Mouse (Mus musculus) forebrain, postnatal 0 days (tissue): ENCODE measurements at regions not wholly inside any gene's neighbourhood (a gene's known extent, or its start where the extent isn't known, plus 50 kb on each side); places are given as distances from the start of the nearest gene placed in this dataset.

Source experiments
- ATAC-seq: fragments of 200-750 bp; cut with Nextera tagmentation; 2 replicates; pipeline ENCODE4 v1.8.0; 2017; ENCODE audit warnings: mild to moderate bottlenecking, moderate library complexity
- DNase-seq: peaks from one replicate; pipeline ENCODE4 v3.0.0-alpha.2; 2015
- H3K27ac ChIP-seq: fragments of 300-500 bp; sonication (generic); 2 replicates; pipeline ENCODE4 v1.5.1; 2014; ENCODE audit warnings: low read depth, mild to moderate bottlenecking, antibody characterized with exemption, low read length, moderate library complexity, mixed read lengths
- H3K27me3 ChIP-seq: fragments of 300-500 bp; sonication (generic); 2 replicates; pipeline ENCODE4 v1.6.1; 2014; ENCODE audit warnings: mild to moderate bottlenecking, low read length, mixed read lengths; ENCODE audit not compliant: insufficient read depth
- H3K36me3 ChIP-seq: fragments of 300-500 bp; sonication (generic); 2 replicates; pipeline ENCODE4 v1.6.1; 2014; ENCODE audit warnings: mild to moderate bottlenecking, moderate library complexity; ENCODE audit not compliant: insufficient read depth
- H3K4me1 ChIP-seq: fragments of 300-500 bp; sonication (generic); 2 replicates; pipeline ENCODE4 v1.6.1; 2014; ENCODE audit warnings: antibody characterized with exemption; ENCODE audit not compliant: insufficient read depth
- H3K4me2 ChIP-seq: fragments of 300-500 bp; sonication (generic); 2 replicates; pipeline ENCODE4 v1.6.1; 2014; ENCODE audit warnings: low read depth, mild to moderate bottlenecking, moderate library complexity
- H3K4me3 ChIP-seq: fragments of 300-500 bp; sonication (generic); 2 replicates; pipeline ENCODE4 v1.5.1; 2014; ENCODE audit warnings: low read depth, low read length, mixed read lengths
- H3K9ac ChIP-seq: fragments of 300-500 bp; sonication (generic); 2 replicates; pipeline ENCODE4 v1.6.1; 2014; ENCODE audit warnings: mild to moderate bottlenecking
- H3K9me3 ChIP-seq: fragments of 300-500 bp; sonication (generic); 2 replicates; pipeline ENCODE4 v1.6.1; 2016; ENCODE audit warnings: low read length
- CTCF ChIP-seq: sonication (generic); IDR thresholded peaks from 2 replicates; pipeline ENCODE4 v1.5.1; 2016; ENCODE audit warnings: antibody characterized with exemption, control low read depth, low read depth
- WGBS: fragments of 180-500 bp; shearing (Covaris S2); extraction: QIAGEN DNeasy Blood & Tissue Kit; methylation state at CpG from one replicate; pipeline ENCODE4 v1.1.7; 2014; 5-methylcytosine and 5-hydroxymethylcytosine counted together

DNA sequence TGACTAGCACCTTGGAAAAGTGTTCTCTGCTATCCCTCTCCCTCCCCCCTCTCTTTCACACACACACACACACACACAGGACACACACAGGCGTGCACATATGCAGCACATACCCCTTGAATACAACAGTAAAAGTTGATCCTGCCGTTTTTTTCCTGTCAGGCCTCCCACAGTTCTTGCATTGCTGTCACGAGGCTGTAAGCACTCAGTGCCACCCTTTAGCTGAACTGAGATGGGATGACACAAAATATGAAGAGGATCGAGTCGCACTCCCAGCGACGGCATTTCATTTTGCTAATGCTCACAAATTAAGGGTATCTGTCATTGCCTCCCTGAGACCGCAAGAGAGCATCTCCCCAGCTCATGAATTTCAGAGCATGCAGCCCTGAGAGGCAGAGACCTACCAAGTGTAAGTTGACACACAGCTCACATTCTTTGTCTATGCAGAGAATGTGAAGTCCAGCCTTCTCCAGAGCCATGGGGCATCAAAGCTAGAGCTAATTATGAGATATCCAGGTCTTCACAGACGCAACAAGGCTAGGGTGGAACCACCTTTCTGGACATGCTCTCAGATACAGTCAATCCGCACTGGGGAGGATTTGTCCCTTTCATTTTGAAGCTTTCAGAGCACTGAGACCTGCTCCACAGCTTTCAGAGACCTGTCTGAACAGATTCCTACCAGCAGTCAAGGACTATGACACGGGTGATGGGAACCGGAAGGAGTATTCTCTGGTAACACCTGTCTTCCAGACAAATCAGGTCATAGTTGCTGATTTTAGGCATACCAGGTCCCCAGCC lies 152.3 kb downstream of the Cmpk2 start:
- 48% methylated on average over 12 of the region's 12 CpGs for WGBS
- Histone ChIP-seq H3K36me3 (no peaks in the 10 kb centered on the region), H3K27me3 (no peaks in the 10 kb centered on the region), H3K4me2 (peak overlapping the region; percentile 4; the same call in 1 of the 2 replicates), H3K9ac (no peak overlapping the region; the same call in 1 of the 2 replicates), H3K27ac (peak overlapping the region; percentile 80), H3K4me3 (no peak overlapping the region), H3K9me3 (no peaks in the 10 kb centered on the region), H3K4me1 (peaks cover 16% of the 10 kb centered on the region; the same call in 1 of the 2 replicates)
- ATAC-seq (peak; percentile 92), DNase-seq (no peak)
- no peak; the same call in 1 of the 2 replicates for TF ChIP-seq CTCF

DNA sequence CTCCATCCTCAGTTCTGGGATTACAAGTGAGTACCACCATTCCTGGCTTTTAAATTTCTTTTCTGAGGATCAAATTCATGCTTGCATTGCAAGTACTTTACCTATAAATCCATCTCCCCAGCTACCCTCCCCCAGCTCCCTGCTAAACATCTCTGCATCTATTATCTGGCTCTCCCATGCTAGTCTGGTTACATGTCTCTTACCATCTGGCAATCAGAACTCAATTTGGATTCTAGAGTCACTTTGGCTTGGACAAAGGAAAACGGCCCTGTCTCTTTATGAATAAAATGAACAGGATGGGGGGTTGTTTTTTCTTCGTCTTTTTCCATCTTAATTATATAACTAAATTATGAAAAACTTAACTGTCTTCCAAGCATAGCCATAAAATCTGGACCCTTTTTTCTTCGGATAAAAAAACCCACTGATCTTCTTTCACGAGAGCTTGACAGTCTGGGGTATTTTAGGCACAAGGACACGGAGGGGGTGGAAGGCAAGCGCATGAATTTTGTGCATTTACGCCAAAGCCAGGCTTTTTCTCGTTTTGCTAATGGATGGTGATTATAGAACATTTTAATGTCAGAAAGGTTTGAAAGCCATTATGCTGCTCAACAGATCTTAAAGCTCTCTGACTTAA lies 151.6 kb downstream of the Cmpk2 start:
- no peak for TF ChIP-seq CTCF
- WGBS: 14% methylated on average over 8 of the region's 8 CpGs
- H3K27ac ChIP-seq: peak overlapping the region; percentile 80
- ATAC-seq: peak; percentile 72
- no peaks in the 10 kb centered on the region for H3K27me3 ChIP-seq
- H3K4me1 ChIP-seq: peaks cover 16% of the 10 kb centered on the region; the same call in 1 of the 2 replicates
- no peaks in the 10 kb centered on the region for H3K9me3 ChIP-seq
- peak overlapping the region; percentile 4; the same call in 1 of the 2 replicates for H3K4me2 ChIP-seq
- no peak overlapping the region for H3K9ac ChIP-seq
- H3K4me3 ChIP-seq: no peak overlapping the region
- H3K36me3 ChIP-seq: no peaks in the 10 kb centered on the region
- DNase-seq: peak; percentile 71

DNA sequence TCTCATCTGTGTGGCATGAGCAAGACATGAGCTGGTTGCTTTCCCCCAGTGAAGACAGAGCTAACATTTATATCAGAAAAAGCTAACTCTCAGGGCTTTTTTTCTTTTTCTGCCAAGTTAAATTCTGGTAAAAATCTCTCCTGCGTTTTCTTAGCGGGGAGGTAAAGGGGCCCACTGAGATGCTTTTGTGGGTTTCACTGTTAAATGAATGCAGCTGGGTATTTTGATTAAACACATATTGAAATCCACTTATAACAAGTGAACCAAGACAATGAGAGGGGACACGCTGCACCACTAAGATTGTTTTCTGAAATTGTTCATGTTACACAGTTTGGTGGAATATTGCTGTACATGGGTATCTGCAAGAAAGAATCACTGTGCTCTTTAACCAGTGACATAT lies 149.0 kb downstream of the Cmpk2 start:
- H3K4me2 ChIP-seq: no peak overlapping the region
- no peaks in the 10 kb centered on the region for H3K9me3 ChIP-seq
- H3K9ac ChIP-seq: no peak overlapping the region
- H3K27me3 ChIP-seq: no peaks in the 10 kb centered on the region
- ATAC-seq: no peak
- no peak overlapping the region for H3K4me3 ChIP-seq
- peaks cover 22% of the 10 kb centered on the region; the same call in 1 of the 2 replicates for H3K4me1 ChIP-seq
- WGBS: 55% methylated on average over 3 of the region's 3 CpGs
- TF ChIP-seq CTCF: no peak
- H3K27ac ChIP-seq: no peak overlapping the region
- no peak for DNase-seq
- H3K36me3 ChIP-seq: no peaks in the 10 kb centered on the region

DNA sequence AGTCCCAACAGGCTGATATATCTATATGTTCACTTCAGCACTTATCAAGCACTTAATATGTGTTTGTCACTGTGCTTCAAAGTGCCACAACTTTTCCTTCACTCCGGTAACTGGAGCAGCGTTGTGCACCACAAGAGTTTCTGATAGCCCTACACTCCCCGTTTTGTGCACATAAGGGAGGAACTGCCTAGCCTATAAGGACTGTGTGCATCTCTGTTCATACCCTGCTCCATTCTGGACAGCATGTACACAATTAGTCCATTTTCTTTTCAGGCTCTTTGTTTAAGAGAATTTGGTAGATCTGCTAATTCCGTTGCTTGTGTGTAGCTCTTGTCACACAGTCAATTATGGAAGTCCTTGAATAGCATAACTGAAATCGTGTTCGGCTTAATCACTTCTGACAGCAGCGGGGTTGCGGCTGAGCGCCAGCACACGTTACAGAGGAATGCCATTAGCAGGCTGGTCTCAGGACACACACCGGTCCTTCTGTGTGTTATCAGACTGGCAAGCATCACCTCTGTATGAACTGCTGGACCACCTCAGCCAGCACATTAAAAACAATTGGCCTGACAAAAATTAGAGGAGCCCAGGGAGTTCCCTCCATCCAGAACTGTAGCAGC lies 144.2 kb downstream of the Cmpk2 start:
- Histone ChIP-seq H3K9ac (no peak overlapping the region), H3K9me3 (no peaks in the 10 kb centered on the region), H3K4me1 (peaks cover 7% of the 10 kb centered on the region; the same call in 1 of the 2 replicates), H3K4me2 (no peak overlapping the region), H3K36me3 (no peaks in the 10 kb centered on the region), H3K4me3 (no peak overlapping the region), H3K27ac (no peak overlapping the region), H3K27me3 (no peaks in the 10 kb centered on the region)
- WGBS: 27% methylated on average over 11 of the region's 11 CpGs
- no peak for TF ChIP-seq CTCF
- DNase-seq: peak; percentile 23
- peak; percentile 23; the same call in 1 of the 2 replicates for ATAC-seq

DNA sequence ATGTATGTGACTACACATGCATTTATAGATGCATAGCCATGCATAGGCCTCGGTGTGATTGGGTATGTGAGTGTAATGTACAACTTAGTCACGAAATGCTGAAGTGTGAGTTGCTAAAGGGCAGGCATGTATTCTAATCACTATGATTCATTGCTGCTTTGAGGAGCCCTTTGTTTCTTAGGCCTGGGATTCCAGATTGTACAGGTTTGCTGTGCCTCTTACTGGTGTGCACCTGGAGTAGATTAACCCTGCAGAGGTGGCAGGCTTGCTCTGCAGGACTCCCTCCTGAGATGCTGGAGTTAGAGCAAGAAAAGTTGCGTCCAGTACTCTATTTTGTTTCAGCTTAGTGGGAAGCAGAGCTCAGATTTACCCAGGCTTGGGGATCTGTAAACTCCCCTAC lies 141.1 kb downstream of the Cmpk2 start:
- no peak for TF ChIP-seq CTCF
- ATAC-seq: no peak
- no peak overlapping the region for H3K4me3 ChIP-seq

DNA sequence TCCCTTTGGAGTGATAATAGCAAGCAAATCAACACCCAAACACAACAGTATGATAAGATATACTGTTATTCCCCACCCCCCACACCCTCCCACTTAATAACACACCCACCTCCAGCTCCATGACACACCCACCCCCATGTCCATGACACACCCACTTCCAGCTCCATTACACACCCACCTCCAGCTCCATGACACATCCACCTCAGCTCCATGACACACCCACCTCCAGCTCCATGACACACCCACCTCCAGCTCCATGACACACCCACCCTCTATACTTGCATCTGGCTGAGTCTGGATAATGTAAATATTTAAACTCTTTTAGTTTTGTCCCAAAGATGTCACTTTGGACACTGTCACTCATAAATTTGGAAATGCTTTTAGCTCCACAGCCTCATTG lies 129.5 kb downstream of the Cmpk2 start:
- no peaks in the 10 kb centered on the region for H3K4me1 ChIP-seq
- ATAC-seq (no peak), DNase-seq (no peak)
- H3K36me3 ChIP-seq: no peaks in the 10 kb centered on the region
- no peak overlapping the region for H3K9ac ChIP-seq
- no peak overlapping the region for H3K4me3 ChIP-seq
- TF ChIP-seq CTCF: no peak
- no peak overlapping the region for H3K27ac ChIP-seq
- no peaks in the 10 kb centered on the region for H3K27me3 ChIP-seq
- no peaks in the 10 kb centered on the region for H3K9me3 ChIP-seq
- H3K4me2 ChIP-seq: no peak overlapping the region

More for the DNA sequence above, 141.1 kb downstream of the Cmpk2 start:
- no peak for DNase-seq
- H3K9me3 ChIP-seq: no peaks in the 10 kb centered on the region
- H3K36me3 ChIP-seq: no peaks in the 10 kb centered on the region
- H3K4me1 ChIP-seq: peaks cover 7% of the 10 kb centered on the region; the same call in 1 of the 2 replicates
- no peak overlapping the region for H3K27ac ChIP-seq
- no peak overlapping the region for H3K9ac ChIP-seq
- H3K4me2 ChIP-seq: no peak overlapping the region
- no peaks in the 10 kb centered on the region for H3K27me3 ChIP-seq
- WGBS: 93% methylated on average over 3 of the region's 3 CpGs

DNA sequence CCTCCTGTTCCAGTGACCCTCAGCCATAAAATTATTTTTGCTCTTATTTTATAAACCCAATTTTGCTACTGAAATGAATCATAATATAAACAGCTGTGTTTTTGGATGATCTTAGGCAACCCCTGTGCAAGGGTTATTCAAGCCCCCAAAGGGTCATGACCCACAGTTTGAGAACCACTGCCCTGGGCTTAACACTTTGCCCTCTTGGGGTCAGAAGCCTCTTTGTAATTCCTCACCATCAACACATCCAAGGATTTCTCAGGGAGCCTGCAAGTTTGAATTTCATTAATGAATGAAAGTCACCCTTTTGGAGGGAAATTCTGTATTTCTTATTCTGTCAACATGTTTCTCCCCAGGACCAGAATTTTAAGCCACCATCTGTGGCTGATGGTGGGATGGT lies 123.1 kb downstream of the Cmpk2 start:
- no peaks in the 10 kb centered on the region for H3K36me3 ChIP-seq
- no peaks in the 10 kb centered on the region for H3K9me3 ChIP-seq
- ATAC-seq (no peak), DNase-seq (no peak)
- no peaks in the 10 kb centered on the region for H3K27me3 ChIP-seq
- H3K9ac ChIP-seq: no peak overlapping the region
- no peak overlapping the region for H3K4me2 ChIP-seq
- no peak for TF ChIP-seq CTCF
- no peaks in the 10 kb centered on the region for H3K4me1 ChIP-seq
- H3K27ac ChIP-seq: no peak overlapping the region
- H3K4me3 ChIP-seq: no peak overlapping the region
